Mouse (Mus musculus) spleen, adult 2 months (tissue): ENCODE measurements around the gene Ptcd2.

Experiments used
- CTCF ChIP-seq: fragments of 200-500 bp; IDR thresholded peaks from 2 replicates; pipeline ENCODE4 v1.5.1; 2011; ENCODE audit warnings: mild to moderate bottlenecking, inconsistent platforms; ENCODE audit not compliant: insufficient read depth, insufficient read length, insufficient replicate concordance; ENCODE audit errors: extremely low read depth
- POLR2A ChIP-seq: fragments of 200-500 bp; IDR thresholded peaks from 2 replicates; pipeline ENCODE4 v1.6.1; 2011; ENCODE audit warnings: low read depth, low read length, inconsistent platforms

DNA sequence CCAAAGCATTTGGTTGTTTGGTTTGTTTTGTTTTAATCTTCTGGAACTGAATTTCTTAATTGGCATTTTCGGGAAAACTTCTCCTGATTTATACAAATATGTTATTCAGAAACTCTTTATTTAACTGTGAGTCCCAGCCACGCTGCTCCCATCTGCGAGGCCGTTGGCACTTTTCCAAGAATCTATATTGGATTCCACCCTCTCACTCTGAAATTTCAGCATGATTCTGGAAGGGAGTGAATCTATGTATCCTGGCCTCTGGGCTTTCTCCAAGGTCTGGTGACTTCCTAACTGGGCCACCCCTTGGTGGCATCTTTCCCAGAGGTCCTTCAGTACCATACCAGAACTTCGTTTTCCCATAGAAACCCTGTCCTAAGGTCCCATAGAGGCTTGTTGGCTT, 40.7 kb downstream of the Ptcd2 start:
- TF ChIP-seq CTCF (no peak), POLR2A (no peak)
